Mouse (Mus musculus) lung, postnatal 25 days (tissue): ENCODE data around the gene Urgcp.

Source experiments
- DNase-seq: peaks from one replicate; pipeline ENCODE4 v3.0.0; 2022; ENCODE audit warnings: low spot score

The Urgcp gene

DNA sequence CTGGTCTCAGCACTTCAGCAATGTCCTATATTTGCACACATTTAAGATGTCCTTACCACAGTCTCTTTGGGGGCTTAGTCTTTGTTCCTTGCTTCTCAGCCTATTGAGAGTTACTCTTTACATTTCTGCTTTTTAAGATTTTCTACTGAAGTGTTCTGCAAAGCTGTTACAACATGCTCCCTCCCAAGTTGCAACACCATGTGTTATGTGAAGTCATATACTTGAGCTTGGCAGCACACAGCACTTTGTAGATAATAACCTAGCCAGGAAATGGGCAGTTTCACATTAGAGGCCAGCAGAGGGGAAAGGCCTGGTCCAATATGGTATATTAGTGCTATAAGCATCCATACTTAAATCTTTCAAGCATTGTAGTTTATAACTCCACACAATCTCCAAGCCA lies 23.6 kb upstream of the Urgcp start:
- DNase-seq = peak; percentile 77

DNA sequence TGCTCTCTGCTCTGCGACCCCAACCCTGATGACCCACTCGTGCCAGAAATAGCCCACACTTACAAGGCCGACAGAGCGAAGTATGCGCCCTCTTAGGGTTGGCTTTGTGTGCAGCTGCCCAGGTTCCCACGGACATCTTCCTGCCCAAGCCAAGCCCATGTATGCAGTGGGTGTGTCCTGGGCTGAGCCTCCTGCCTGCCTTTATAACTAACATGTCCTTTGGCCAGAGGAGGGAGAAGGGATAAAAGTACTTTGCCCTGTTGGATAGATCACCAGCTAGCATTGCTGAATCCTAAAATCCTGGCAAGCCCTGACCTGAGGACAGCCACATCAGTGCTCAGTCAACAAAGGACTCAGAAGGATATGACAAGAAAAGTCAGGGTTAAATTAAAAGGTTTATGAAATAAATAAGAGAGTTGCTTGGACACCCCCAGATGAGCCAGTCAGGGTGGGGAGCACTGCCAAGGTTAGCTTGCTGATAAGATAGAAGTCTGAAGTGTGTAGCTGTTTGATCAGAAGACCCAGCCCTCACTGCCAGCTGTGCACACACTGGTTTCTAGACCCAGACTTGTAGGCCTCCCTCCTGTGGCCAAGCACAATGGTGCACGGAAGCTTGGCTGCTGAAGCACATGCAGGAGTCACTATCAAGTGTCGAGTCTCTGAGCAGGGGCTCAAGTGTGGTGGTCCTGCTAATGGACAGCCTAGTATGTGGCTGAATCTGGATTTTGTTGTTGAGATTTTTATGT lies 20.2 kb upstream of the Urgcp start:
- DNase-seq = no peak

DNA sequence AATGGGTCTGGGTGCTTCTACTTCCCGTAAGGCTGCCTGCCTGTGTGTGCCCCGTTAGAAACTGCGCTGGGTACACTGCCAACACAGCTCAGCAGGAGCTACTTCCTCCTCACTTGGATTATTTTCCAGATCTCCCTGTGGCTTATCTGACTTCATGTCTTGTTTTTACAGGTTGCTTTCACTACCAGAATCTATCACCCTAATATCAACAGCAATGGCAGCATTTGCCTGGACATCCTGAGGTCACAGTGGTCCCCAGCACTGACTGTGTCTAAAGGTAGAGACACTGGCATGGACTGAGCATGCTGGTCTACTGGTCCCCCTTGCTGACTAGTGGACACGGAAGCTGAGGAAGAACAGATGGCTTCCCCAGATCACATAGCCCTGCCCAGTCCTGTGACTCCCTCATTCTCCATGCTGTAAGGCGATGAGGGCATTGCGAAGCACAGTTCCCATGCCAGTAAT lies 17.9 kb upstream of the Urgcp start:
- DNase-seq = no peak

- no peak for DNase-seq
Observed at GRCm38 (mm10) chr11:5778481-5778880, 16.3 kb upstream of the Urgcp start.

- DNase-seq = no peak
Observed at GRCm38 (mm10) chr11:5766019-5766418, 3.8 kb upstream of the Urgcp start.

DNA sequence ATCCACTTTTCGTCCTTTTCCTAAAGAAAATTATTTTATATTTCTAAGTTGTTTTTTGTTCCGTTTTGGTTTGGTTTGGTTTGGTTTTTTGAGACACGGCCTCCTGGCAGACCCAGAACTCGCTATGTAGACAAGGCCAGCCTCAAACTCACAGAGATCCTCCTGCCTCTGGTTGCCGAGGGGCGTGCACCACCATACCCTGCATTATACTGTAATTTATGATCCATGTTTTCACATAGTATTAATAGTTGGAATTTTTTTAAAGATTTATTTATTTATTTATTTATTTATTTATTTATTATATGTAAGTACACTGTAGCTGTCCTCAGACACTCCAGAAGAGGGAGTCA lies 432 bp upstream of the Urgcp start:
- DNase-seq = no peak

DNA sequence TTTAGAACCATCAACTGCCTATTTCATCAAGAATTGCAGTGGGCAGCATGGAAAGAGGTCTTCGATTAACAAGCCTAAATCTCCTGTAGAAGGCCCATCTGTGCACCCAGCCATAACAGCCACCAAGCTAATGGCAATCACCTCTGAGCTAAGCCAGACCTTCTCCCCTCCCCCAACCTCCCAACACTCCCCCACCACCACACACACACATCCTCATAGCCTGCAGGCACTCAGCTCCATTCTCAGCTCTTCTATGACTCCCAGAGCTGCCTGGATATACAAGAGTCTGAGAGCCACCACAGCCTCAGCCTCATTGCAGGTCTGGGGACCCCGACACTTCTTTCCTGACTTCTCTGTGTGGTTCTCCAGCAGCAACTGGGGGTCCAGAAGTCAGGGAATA lies 8.4 kb downstream of the Urgcp start:
- DNase-seq = no peak

GRCm38 (mm10) chr11:5744951-5745350 lies 17.2 kb downstream of the Urgcp start:
- DNase-seq = no peak

DNA sequence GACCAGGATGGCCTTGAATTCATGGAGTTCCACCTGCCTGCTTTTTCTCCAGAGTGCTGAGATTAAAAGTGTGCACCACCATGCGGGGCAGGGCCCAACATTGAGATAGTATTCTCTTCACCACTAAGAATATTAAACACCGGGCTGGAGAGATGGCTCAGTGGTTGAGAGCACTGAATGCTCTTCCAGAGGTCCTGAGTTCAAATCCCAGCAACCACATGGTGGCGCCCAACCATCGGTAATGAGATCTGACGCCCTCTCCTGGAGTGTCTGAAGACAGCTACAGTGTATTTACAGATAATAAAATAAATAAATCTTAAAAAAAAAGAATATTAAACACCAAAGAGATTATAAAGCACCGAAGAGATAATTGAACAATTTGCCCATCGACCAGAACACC lies 20.1 kb downstream of the Urgcp start:
- DNase-seq = no peak

GRCm38 (mm10) chr11:5740965-5741627 lies 21.1 kb downstream of the Urgcp start:
- DNase-seq = peak; percentile 81

GRCm38 (mm10) chr11:5740599-5740964 lies 21.6 kb downstream of the Urgcp start:
- DNase-seq = no peak

- no peak for DNase-seq
Observed at GRCm38 (mm10) chr11:5739846-5740245, 22.3 kb downstream of the Urgcp start.

DNA sequence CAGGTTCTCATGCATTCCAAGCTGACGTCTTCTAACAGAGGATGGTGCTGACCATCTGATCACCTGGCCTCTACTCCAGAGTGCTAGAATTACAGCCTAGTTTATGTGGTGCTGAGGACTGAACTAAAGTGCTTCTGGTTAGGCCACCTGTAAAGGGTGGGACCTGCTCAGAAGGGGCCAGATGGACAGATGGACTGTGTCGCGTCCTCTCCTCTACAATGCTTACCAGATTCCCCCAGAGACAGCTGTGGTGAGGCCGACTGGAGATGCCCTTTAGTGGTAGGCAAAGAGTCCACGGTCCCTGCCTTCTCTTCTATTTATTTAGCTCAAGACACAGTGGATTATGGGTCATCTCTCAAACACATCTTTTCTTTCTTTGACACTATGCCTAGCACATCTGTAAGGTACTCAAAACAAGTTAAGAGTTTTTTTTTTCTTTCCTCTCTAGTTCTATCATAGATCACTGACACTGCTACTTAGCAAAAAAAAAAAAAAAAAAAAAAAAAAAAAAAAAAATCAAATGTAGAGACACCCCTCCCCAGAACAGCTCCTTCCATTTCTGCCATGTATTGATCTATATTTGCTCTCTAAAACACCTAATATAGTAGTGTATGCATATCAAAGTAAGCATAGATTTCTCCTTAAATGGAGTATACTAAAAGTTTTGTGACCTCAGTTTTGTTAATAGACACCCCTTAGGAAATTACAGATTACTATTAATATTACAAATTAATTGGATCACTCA lies 23.1 kb downstream of the Urgcp start:
- DNase-seq = no peak

DNA sequence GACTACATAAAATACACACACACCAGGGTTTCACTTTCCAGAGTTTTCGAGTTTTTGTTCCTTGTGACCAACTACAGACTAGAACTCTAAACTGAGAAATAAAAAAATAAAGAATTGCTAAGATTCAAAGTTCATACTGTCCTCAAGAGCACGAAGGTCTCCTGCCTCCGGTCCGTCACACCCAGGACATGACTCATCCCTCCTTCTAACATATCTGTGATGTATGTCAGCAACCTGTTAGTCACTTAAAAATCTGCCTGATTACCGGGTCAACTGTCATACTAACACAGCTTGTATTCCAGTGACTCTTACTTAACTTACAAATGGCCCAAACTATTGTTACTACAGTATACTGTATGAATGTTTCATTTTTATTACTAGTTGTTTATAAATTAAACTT lies 25.0 kb downstream of the Urgcp start:
- no peak for DNase-seq

- DNase-seq = peak; percentile 11
Observed at GRCm38 (mm10) chr11:5734323-5734722, 27.9 kb downstream of the Urgcp start.

GRCm38 (mm10) chr11:5732401-5732800 lies 29.8 kb downstream of the Urgcp start:
- DNase-seq = no peak

DNA sequence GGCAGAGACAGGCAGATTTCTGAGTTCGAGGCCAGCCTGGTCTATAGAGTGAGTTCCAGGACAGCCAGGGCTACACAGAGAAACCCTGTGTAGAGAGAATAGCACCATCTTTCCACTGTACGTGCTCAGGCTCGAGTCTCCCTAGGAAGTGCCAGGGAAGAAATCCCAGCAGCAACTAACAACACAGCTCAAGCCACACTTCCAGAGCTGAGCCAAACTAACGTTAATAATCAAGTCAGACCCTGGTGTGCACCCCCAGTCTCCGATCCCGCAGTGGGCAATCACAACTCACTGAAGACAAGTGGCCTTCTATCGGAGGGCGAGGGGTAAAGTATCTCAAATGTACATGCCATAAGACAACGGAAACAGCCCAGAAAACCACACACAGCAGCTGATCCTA lies 32.6 kb downstream of the Urgcp start:
- no peak for DNase-seq

DNA sequence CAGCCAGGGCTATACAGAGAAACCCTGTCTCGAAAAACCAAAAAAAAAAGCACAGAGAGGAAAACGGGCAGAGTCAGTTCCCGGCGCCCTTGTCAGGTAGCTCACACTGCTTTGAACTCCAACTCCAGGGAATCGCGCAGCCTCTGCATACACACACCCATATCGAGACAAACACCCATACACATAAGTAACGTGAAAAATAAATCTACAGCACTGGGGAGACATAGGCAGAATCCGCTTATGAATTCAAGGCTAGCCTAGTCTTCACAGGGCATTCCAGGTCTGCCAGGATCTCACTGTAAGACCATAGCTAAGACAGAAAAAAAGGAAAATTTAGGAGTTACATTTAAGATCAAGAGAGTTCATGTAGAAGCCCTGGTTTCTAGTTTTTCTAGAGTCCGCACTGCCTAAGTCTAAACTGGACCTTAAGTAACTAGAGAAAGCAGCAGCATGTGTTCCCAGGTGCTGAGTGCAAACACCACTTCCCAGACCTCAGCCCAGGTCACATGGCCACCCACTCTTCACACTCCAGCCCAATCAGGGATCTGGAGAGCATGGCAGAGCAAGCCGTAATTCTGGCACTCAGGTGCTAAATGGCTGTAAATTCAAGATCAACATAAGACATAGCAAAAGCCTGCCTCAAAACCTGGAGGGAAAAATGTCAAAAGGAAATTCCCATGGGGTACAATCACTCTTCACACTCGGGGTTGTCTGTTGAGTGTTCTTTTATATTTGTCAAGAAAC lies 43.4 kb downstream of the Urgcp start:
- DNase-seq = peak; percentile 35

DNA sequence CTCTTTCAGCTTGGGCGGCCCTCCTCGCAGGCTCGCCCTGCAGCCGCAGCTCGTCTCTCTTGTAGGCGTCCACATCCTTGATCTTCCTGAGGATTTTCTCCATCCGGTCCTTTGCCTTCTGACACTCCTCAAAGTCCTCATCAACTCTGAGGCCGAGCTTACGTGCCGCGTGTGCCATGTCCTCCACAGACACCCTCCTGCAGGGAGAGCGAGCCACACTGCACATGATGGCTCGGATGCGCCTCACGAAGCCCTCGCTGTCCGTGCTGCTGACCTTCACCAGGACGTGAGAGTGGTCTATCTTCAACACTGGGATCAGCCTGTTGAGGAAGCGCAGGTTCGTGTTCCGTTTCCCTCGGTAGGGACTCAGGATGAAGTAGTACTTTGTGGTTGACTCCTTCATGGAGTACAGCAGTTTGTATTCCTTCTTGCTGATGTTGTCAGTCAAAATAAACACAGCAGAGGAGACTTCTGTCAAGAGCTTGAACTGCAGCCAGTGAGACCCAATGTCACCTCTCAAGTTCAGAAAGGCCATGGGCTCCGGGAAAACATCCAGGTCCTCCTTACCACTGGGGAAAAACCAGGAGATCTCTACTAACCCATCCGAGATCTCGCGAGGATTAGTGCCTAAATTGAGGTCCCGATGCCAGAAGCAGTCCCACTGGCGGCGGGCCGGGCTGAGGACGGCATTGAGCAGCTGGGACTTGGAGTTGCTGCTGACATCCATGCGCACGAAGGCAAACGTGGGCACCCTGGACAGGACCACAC lies 45.1 kb downstream of the Urgcp start:
- peak; percentile 32 for DNase-seq

GRCm38 (mm10) chr11:5716246-5716645 lies 45.9 kb downstream of the Urgcp start:
- DNase-seq = no peak

- no peak for DNase-seq
Observed at GRCm38 (mm10) chr11:5715630-5716105, 46.5 kb downstream of the Urgcp start, which contains the start of gene Mrps24. Gene Mrps24 (minus strand): TSS chr11:5715680.
